Mouse (Mus musculus) liver, embryonic 13.5 days (tissue): Measurements from ENCODE around the gene Utrn. TPM values are rescaled to one million over a fixed set of nuclear protein-coding genes. Genes with fewer than 3 reads are reported as not detected.

Source experiments
- ATAC-seq: fragments of 200-750 bp; cut with Nextera tagmentation; 2 replicates; pipeline ENCODE4 v1.8.0; 2017; ENCODE audit warnings: low read depth, mild to moderate bottlenecking, moderate number of reproducible peaks, moderate library complexity
- DNase-seq: peaks from one replicate; pipeline ENCODE4 v3.0.0; 2022
- H3K27ac ChIP-seq: fragments of 300-500 bp; sonication (generic); 2 replicates; pipeline ENCODE4 v1.5.1; 2015; ENCODE audit warnings: moderate library complexity, mild to moderate bottlenecking, inconsistent platforms
- H3K27me3 ChIP-seq: fragments of 300-500 bp; sonication (generic); 2 replicates; pipeline ENCODE4 v1.6.1; 2015; ENCODE audit warnings: mild to moderate bottlenecking, inconsistent platforms
- H3K36me3 ChIP-seq: fragments of 300-500 bp; sonication (generic); 2 replicates; pipeline ENCODE4 v1.6.1; 2015; ENCODE audit warnings: mild to moderate bottlenecking, inconsistent platforms
- H3K4me1 ChIP-seq: fragments of 300-500 bp; sonication (generic); replicated peaks from 2 replicates; pipeline ENCODE4 v1.6.1; 2015; ENCODE audit warnings: inconsistent platforms
- H3K4me2 ChIP-seq: fragments of 300-500 bp; sonication (generic); 2 replicates; pipeline ENCODE4 v1.6.1; 2015; ENCODE audit warnings: inconsistent platforms, mild to moderate bottlenecking, moderate library complexity
- H3K4me3 ChIP-seq: fragments of 300-500 bp; sonication (generic); replicated peaks from 2 replicates; pipeline ENCODE4 v1.5.1; 2015; ENCODE audit warnings: mild to moderate bottlenecking, inconsistent platforms
- H3K9ac ChIP-seq: fragments of 300-500 bp; sonication (generic); 2 replicates; pipeline ENCODE4 v1.6.1; 2015; ENCODE audit warnings: mild to moderate bottlenecking, inconsistent platforms
- H3K9me3 ChIP-seq: fragments of 300-500 bp; sonication (generic); replicated peaks from 2 replicates; pipeline ENCODE4 v1.6.1; 2016; ENCODE audit warnings: inconsistent platforms
- WGBS: fragments of 180-500 bp; shearing (Covaris S2); methylation state at CpG from one replicate; pipeline ENCODE4 v1.1.7; 2015; ENCODE audit not compliant: insufficient replicate concordance; 5-methylcytosine and 5-hydroxymethylcytosine counted together
- polyA plus RNA-seq: library from polyadenylated mRNA; unstranded; fragments of >200 nt; fragmentation: Nextera tagmentation; extraction: Ambion mirVana; gene quantifications from 2 replicates; pipeline ENCODE4 v1.2.1, GENCODE M21; 2015

The Utrn gene
- polyA plus RNA-seq, 1 experiment from 2014 or later = 9.2 TPM

DNA sequence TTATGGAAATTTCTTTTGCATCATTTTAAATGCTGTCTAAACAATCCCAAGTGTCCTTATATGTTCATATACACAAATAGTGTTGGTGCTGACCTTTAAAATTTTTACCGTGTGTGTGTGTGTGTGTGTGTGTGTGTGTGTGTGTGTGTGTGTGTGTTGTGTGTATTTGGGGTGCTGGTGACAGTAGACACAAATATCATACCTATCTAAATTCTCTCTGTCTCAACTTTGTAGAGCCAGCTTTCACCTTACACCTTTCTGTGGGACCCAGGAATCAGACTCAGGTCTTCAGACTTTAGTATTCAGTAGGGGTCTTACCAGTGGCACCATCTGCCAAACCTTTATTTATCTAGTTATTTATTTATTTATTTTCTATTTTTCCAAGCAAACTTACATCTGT is 681 bp upstream of the Utrn start:
- H3K9ac ChIP-seq = no peak overlapping the region
- H3K27ac ChIP-seq = no peak overlapping the region

DNA sequence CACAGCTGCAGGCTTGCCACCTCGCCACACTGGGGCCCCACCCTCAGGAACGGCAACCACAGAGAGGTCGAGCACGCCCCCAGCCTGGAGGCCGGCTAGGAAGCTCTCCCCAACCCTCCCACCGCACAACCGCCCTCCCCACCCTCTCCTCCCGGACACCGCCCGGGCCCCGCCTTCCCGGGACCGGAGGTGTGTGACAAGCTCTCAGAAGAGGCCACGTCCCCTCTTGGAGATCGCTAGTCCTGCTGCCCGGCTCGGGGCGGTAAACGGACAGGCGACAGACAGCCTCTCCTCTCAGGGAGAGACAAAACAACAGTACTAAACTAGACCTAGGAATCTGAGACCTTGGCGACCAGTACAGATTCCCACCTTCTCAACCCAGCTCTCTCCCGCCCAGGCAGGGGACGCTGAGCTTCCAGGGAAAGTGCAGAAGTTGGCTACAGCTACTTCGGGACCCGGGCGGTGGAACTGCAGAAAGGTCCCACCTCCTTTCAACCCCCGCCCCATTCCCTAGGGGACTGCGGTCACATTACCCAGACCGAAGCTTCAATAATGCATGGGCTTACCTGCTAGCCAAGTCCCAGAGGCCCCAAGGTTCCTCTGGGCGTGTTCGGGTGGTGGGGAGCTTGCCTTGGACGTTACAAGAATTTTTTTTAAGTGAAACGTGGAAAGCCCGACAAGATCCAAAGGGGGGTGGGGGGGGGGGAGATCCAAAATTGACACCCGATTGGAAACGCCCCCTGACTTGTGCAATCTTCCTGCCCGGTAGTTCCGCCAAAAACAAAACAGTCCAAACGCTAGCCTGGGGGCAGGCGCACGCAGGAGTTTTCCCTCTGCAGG is 756 bp downstream of the Utrn start:
- Histone ChIP-seq H3K27me3 (peaks cover 7% of the 10 kb centered on the region; the same call in 1 of the 2 replicates), H3K9ac (peak overlapping the region; percentile 76), H3K9me3 (no peaks in the 10 kb centered on the region), H3K36me3 (no peaks in the 10 kb centered on the region), H3K27ac (peak overlapping the region; percentile 81), H3K4me3 (peak overlapping the region; percentile 73), H3K4me1 (peaks cover 31% of the 10 kb centered on the region), H3K4me2 (peak overlapping the region; percentile 95)
- ATAC-seq (peak; percentile 86), DNase-seq (peak; percentile 72)
- under 1% methylated on average over 41 of the region's 41 CpGs for WGBS

More for the DNA sequence above, 681 bp upstream of the Utrn start:
- Histone ChIP-seq H3K27me3 (peaks cover 7% of the 10 kb centered on the region; the same call in 1 of the 2 replicates), H3K4me1 (peaks cover 39% of the 10 kb centered on the region), H3K36me3 (no peaks in the 10 kb centered on the region), H3K4me3 (peak overlapping the region; percentile 73), H3K9me3 (no peaks in the 10 kb centered on the region), H3K4me2 (peak overlapping the region; percentile 95)
- 28% methylated on average over 1 of the region's 1 CpGs for WGBS
- DNase-seq (no peak), ATAC-seq (no peak)

DNA sequence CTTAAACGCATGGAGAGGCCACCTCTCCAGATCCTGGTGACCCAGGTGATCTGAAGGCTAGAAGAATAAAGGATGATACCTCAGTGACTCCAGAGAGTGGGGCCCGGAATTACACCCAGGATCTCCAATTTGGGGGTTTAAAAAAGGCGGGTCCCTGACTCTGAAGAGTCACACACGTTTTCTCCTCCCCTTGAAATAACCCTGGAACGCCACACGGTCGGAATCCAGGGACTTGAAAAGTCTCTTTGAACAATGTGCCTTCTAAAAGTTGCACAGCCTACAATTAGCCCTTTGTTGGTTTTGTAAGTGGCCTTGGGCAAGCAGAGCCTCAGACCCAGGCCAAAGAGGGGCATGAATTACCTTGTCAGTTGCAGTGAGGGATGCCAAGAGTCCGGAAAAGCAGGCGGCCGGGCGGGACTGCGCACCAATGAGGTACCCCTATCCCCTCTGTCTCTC is 1.4 kb downstream of the Utrn start:
- peak overlapping the region; percentile 95 for H3K4me2 ChIP-seq
- H3K9ac ChIP-seq = peak overlapping the region; percentile 76
- peaks cover 7% of the 10 kb centered on the region; the same call in 1 of the 2 replicates for H3K27me3 ChIP-seq
- H3K4me3 ChIP-seq = peak overlapping the region; percentile 73
- H3K27ac ChIP-seq = peak overlapping the region; percentile 81
- ATAC-seq (no peak), DNase-seq (no peak)
- H3K9me3 ChIP-seq = no peaks in the 10 kb centered on the region
- peaks cover 31% of the 10 kb centered on the region for H3K4me1 ChIP-seq
- under 1% methylated on average over 12 of the region's 12 CpGs for WGBS
- H3K36me3 ChIP-seq = no peaks in the 10 kb centered on the region

DNA sequence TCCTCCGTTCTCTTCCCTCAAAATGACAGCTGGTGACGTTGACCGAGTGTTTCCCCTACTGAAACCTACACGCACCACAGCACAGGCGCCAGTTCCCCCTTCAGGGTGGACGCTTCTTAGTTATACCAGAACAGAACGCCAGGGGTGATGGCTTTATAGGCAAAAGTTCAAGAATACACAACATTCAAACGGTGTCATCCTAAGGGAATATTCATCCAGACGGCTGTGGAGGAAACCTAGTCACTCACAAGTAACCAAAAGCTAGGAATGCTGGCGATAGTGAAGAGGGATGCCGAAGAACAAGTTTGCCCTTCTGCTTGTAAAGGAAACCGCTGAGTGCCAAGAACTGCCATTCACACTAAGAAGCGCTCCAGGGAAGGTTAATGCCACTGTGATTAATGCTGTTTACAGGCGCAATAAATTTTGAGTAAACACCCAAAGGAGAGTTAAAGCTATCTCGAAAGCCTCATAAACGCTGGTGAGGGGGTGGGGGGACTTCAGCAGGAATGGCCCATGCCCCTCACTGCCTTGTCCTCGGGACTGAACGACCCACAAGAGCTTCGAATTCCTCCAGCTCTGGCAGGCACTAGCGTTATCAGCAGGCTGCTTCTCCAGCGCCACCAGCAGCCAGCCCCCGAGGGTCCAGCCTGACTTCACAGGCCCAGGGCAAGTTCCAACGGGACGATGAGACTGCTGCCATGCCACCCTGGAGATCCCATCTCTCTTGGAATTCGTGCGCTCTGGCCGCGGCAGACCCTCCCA is 2.0 kb downstream of the Utrn start:
- peaks cover 7% of the 10 kb centered on the region; the same call in 1 of the 2 replicates for H3K27me3 ChIP-seq
- DNase-seq = peak; percentile 21
- no peaks in the 10 kb centered on the region for H3K36me3 ChIP-seq
- peak overlapping the region; percentile 95 for H3K4me2 ChIP-seq
- WGBS = 2% methylated on average over 28 of the region's 28 CpGs
- H3K4me1 ChIP-seq = peaks cover 31% of the 10 kb centered on the region
- no peak for ATAC-seq
- H3K9me3 ChIP-seq = no peaks in the 10 kb centered on the region
- peak overlapping the region; percentile 81 for H3K27ac ChIP-seq
- H3K4me3 ChIP-seq = peak overlapping the region; percentile 73
- H3K9ac ChIP-seq = peak overlapping the region; percentile 76

DNA sequence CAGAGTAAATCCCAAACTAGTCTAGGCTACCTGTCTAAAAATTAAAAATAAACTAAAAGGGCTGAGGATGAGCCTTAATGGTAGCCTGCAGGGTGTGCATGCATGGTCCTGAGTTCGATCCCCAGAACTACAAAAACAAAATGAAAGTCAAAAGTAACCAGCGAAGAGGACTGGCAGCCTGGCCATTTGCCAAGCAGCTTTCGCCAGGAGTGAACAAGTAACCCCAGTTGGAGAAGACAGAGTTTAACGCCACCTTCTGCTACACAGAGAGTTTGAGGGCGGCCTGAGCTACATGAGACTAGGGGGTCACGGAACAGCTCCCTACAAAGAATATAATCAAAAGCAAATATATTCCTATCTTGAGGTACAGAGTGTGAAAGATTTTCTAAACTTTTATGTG is 4.0 kb downstream of the Utrn start:
- H3K36me3 ChIP-seq = no peaks in the 10 kb centered on the region
- no peaks in the 10 kb centered on the region for H3K9me3 ChIP-seq
- H3K9ac ChIP-seq = no peak overlapping the region
- peaks cover 7% of the 10 kb centered on the region; the same call in 1 of the 2 replicates for H3K27me3 ChIP-seq
- 83% methylated on average over 6 of the region's 6 CpGs for WGBS
- peaks cover 44% of the 10 kb centered on the region for H3K4me1 ChIP-seq
- ATAC-seq (no peak), DNase-seq (no peak)
- no peak overlapping the region for H3K4me2 ChIP-seq
- no peak overlapping the region for H3K27ac ChIP-seq
- H3K4me3 ChIP-seq = no peak overlapping the region

DNA sequence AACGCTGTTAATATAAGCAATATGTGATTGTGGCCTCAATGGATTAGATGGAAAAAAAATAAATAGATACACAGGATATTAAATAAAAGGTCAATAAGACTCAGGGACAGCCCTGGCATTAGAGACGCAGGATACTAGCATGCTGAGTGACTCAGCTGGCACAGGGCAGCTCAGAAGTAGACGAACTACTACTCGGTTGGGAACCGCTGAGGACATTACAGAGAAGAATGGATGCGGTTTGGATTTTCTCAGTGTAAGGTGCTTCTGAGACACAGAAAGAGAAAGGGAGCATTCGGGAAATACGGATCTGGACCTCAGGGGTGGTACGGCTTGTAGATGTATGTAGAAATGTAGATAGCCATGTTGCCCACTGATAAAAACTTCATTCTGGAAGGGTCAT is 5.6 kb downstream of the Utrn start:
- H3K4me2 ChIP-seq = no peak overlapping the region
- H3K27me3 ChIP-seq = no peaks in the 10 kb centered on the region
- no peak overlapping the region for H3K9ac ChIP-seq
- peaks cover 42% of the 10 kb centered on the region for H3K4me1 ChIP-seq
- ATAC-seq (no peak), DNase-seq (no peak)
- 83% methylated on average over 9 of the region's 9 CpGs for WGBS
- H3K36me3 ChIP-seq = no peaks in the 10 kb centered on the region
- H3K9me3 ChIP-seq = no peaks in the 10 kb centered on the region
- no peak overlapping the region for H3K4me3 ChIP-seq
- H3K27ac ChIP-seq = no peak overlapping the region

DNA sequence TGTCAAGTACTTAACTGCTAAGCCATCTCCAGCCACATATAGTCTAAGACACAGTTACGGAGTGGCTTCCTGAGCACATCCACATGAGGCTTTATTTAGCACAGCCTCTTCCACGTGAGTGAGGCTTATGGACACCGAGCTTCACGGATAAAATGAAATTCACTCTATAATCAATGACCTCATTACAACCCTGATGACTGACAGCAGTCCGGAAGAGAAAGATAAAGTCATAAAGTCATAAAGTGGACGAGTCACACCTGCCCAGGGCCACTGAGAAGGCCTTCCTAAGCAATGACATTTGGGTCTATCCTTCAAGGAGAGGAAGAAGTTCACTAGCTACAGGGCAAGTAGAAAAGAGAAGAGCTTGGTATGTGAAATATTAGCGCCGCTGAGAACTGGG is 7.1 kb downstream of the Utrn start:
- Histone ChIP-seq H3K9ac (no peak overlapping the region), H3K4me1 (peaks cover 27% of the 10 kb centered on the region), H3K4me3 (no peak overlapping the region), H3K36me3 (no peaks in the 10 kb centered on the region), H3K27ac (no peak overlapping the region), H3K27me3 (no peaks in the 10 kb centered on the region), H3K4me2 (no peak overlapping the region), H3K9me3 (no peaks in the 10 kb centered on the region)
- ATAC-seq (no peak), DNase-seq (no peak)
- WGBS = 66% methylated on average over 8 of the region's 8 CpGs

DNA sequence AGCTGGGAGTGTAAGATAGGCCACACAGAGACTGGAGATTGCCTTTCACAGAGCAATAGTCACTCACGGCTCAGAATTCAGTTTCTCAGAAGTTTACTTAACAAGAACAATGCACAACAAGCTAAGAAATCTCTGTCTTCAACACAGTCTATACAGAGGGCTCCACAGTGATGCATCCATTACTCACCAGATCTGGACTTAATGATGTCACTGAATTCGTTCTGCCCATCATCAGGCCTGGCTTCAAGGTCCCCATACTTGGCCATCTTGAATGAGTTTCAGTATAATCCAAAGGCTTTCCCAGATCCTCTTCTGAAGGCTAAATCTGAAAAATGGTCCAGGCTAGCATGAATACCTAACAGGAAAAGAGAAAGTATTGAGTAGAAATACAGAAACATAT is 7.8 kb downstream of the Utrn start:
- Histone ChIP-seq H3K4me1 (peaks cover 20% of the 10 kb centered on the region), H3K4me3 (no peak overlapping the region), H3K36me3 (no peaks in the 10 kb centered on the region), H3K27me3 (no peaks in the 10 kb centered on the region), H3K9ac (no peak overlapping the region), H3K9me3 (no peaks in the 10 kb centered on the region), H3K4me2 (no peak overlapping the region), H3K27ac (no peak overlapping the region)
- ATAC-seq (no peak), DNase-seq (no peak)
- WGBS = 41% methylated on average over 2 of the region's 2 CpGs

DNA sequence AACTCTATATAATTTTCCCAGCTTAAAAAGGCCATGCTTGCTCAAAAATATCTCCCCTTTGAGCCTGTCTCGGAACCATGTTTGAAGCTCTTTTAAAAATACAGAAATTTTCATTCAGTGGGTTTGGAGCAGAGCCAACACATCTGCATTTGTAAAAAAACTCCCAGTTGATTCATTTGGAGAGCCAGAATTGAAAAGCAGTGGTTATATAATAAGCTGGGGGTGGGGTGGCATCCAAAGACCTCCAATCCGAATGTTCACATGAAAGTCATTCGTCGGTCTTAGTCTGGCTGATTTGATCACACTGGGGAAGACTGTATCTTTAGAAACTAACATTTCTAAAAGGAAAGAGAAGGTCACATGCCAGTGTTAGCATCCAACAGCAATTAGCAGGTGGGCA is 8.4 kb downstream of the Utrn start:
- 71% methylated on average over 4 of the region's 4 CpGs for WGBS
- no peaks in the 10 kb centered on the region for H3K27me3 ChIP-seq
- ATAC-seq = no peak

DNA sequence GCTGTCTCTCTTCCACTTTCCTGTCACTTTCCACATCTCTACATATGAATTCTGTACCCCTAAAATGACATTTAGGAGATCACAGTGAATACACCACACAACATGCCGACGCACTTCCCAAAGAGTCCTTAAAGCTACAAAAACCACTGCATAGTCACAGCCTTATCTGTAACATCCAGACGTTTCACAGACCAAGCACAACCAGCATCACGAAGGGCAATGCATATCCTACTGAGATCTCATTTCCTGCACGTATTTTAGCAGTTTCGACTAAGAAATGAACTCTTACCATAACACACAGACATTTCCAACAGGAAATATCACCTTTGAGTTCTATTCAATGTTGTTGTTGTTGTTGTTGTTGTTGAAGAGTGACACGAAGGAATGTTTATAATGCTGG is 8.8 kb downstream of the Utrn start:
- WGBS = 20% methylated on average over 7 of the region's 7 CpGs
- 0 out of 2 replicates have a peak, but pooled peaks have one; percentile 31 for ATAC-seq
- H3K27me3 ChIP-seq = no peaks in the 10 kb centered on the region

More for the DNA sequence above, 8.4 kb downstream of the Utrn start:
- no peaks in the 10 kb centered on the region for H3K9me3 ChIP-seq
- H3K9ac ChIP-seq = no peak overlapping the region
- no peak for DNase-seq
- no peaks in the 10 kb centered on the region for H3K36me3 ChIP-seq
- no peak overlapping the region for H3K27ac ChIP-seq
- H3K4me2 ChIP-seq = no peak overlapping the region
- no peak overlapping the region for H3K4me3 ChIP-seq
- H3K4me1 ChIP-seq = peaks cover 20% of the 10 kb centered on the region

DNA sequence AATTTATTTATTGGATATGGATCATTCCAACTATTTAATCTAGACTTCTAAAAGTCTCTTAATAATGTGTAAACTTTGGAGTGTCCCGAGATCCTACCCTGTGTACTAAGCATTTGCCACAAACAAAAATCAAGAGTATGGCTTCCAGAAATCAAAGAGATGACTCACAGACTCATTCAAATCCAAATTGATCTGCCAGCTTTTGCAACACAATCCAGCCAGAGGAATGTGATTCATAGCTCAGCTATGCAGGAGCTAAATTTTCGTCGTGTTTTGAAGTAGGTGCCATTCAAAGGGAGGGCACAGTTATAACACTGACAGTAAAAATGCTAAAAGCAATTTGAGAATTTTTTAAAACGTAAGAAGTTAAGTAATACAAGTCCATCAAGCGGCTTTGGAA is 11.1 kb downstream of the Utrn start:
- Histone ChIP-seq H3K4me1 (peaks cover 29% of the 10 kb centered on the region), H3K9ac (no peak overlapping the region), H3K4me2 (no peak overlapping the region), H3K9me3 (no peaks in the 10 kb centered on the region), H3K36me3 (no peaks in the 10 kb centered on the region), H3K27ac (no peak overlapping the region), H3K4me3 (no peak overlapping the region), H3K27me3 (no peaks in the 10 kb centered on the region)
- WGBS = 72% methylated on average over 5 of the region's 5 CpGs
- DNase-seq (no peak), ATAC-seq (no peak)

More for the DNA sequence above, 8.8 kb downstream of the Utrn start:
- no peaks in the 10 kb centered on the region for H3K9me3 ChIP-seq
- H3K4me2 ChIP-seq = no peak overlapping the region
- H3K36me3 ChIP-seq = no peaks in the 10 kb centered on the region
- H3K27ac ChIP-seq = no peak overlapping the region
- no peak for DNase-seq
- H3K4me3 ChIP-seq = no peak overlapping the region
- peaks cover 20% of the 10 kb centered on the region for H3K4me1 ChIP-seq
- no peak overlapping the region for H3K9ac ChIP-seq
